Mouse (Mus musculus): Measurements from ENCODE around the gene 1700015G11Rik. TPM values are rescaled to one million over a fixed set of nuclear protein-coding genes. Genes with fewer than 3 reads are reported as not detected.

Gene 1700015G11Rik
- polyA plus RNA-seq (2014; fragmentation: Nextera tagmentation; extraction: Ambion mirVana) = not detected in 2 replicates

- Histone ChIP-seq H3K4me2 (ENCODE audit: low read length) (no peak within 1 kb of the TSS), H3K9me3 (ENCODE audit: control insufficient read depth, low read length) (no peaks in the 10 kb centered on the region), H3K27me3 (replicated peaks; ENCODE audit: control insufficient read depth, insufficient read depth, low read length) (no peaks in the 10 kb centered on the region), H3K9ac (ENCODE audit: low read length) (no peak within 1 kb of the TSS), H3K27ac (ENCODE audit: low read depth) (no peak within 1 kb of the TSS), H3K36me3 (ENCODE audit: control insufficient read depth, insufficient read depth, low read length) (no peaks in the 10 kb centered on the region), H3K4me1 (replicated peaks; ENCODE audit: control insufficient read depth, insufficient read depth, low read length) (no peaks in the 10 kb centered on the region), H3K4me3 (ENCODE audit: low read depth, low read length) (no peak within 1 kb of the TSS)
- ATAC-seq (replicated peaks; ENCODE audit: low FRiP score, low TSS enrichment, low read depth) (no peak), DNase-seq (ENCODE audit: low spot score) (no peak)
- 77% methylated on average over 3 of the region's 3 CpGs for WGBS
Observed at GRCm38 (mm10) chr7:52015628-52016027, at the start of gene 1700015G11Rik. TSS of gene 1700015G11Rik (minus strand) at chr7:52015728.

- 78% methylated on average over 2 of the region's 2 CpGs for WGBS
- ATAC-seq (replicated peaks; ENCODE audit: low FRiP score, low TSS enrichment, low read depth) = no peak
- Histone ChIP-seq H3K4me1 (replicated peaks; ENCODE audit: control insufficient read depth, insufficient read depth, low read length) (no peaks in the 10 kb centered on the region), H3K4me2 (ENCODE audit: low read length) (no peak overlapping the region), H3K9me3 (ENCODE audit: control insufficient read depth, low read length) (no peaks in the 10 kb centered on the region), H3K9ac (ENCODE audit: low read length) (no peak overlapping the region), H3K27me3 (replicated peaks; ENCODE audit: control insufficient read depth, insufficient read depth, low read length) (no peaks in the 10 kb centered on the region), H3K4me3 (ENCODE audit: low read depth, low read length) (no peak overlapping the region), H3K36me3 (ENCODE audit: control insufficient read depth, insufficient read depth, low read length) (no peaks in the 10 kb centered on the region), H3K27ac (ENCODE audit: low read depth) (no peak overlapping the region)
- DNase-seq (ENCODE audit: low spot score) = no peak
Observed at GRCm38 (mm10) chr7:52056954-52057353, 41.4 kb upstream of the 1700015G11Rik start.

- WGBS = 64% methylated on average over 4 of the region's 4 CpGs
Observed at GRCm38 (mm10) chr7:52056274-52056673, 40.7 kb upstream of the 1700015G11Rik start.

GRCm38 (mm10) chr7:52055831-52056230 lies 40.3 kb upstream of the 1700015G11Rik start:
- Histone ChIP-seq H3K27ac (ENCODE audit: low read depth) (no peak overlapping the region), H3K4me1 (replicated peaks; ENCODE audit: control insufficient read depth, insufficient read depth, low read length) (no peaks in the 10 kb centered on the region), H3K9me3 (ENCODE audit: control insufficient read depth, low read length) (no peaks in the 10 kb centered on the region), H3K27me3 (replicated peaks; ENCODE audit: control insufficient read depth, insufficient read depth, low read length) (no peaks in the 10 kb centered on the region), H3K36me3 (ENCODE audit: control insufficient read depth, insufficient read depth, low read length) (no peaks in the 10 kb centered on the region), H3K4me2 (ENCODE audit: low read length) (no peak overlapping the region), H3K9ac (ENCODE audit: low read length) (no peak overlapping the region), H3K4me3 (ENCODE audit: low read depth, low read length) (no peak overlapping the region)
- ATAC-seq (replicated peaks; ENCODE audit: low FRiP score, low TSS enrichment, low read depth) (no peak), DNase-seq (ENCODE audit: low spot score) (no peak)
- WGBS = 61% methylated on average over 2 of the region's 2 CpGs

More at GRCm38 (mm10) chr7:52056274-52056673, 40.7 kb upstream of the 1700015G11Rik start:
- no peak overlapping the region for H3K9ac ChIP-seq (ENCODE audit: low read length)
- no peak overlapping the region for H3K4me3 ChIP-seq (ENCODE audit: low read depth, low read length)
- H3K4me1 ChIP-seq (replicated peaks; ENCODE audit: control insufficient read depth, insufficient read depth, low read length) = no peaks in the 10 kb centered on the region
- H3K27me3 ChIP-seq (replicated peaks; ENCODE audit: control insufficient read depth, insufficient read depth, low read length) = no peaks in the 10 kb centered on the region
- H3K36me3 ChIP-seq (ENCODE audit: control insufficient read depth, insufficient read depth, low read length) = no peaks in the 10 kb centered on the region
- H3K9me3 ChIP-seq (ENCODE audit: control insufficient read depth, low read length) = no peaks in the 10 kb centered on the region
- no peak overlapping the region for H3K27ac ChIP-seq (ENCODE audit: low read depth)
- no peak overlapping the region for H3K4me2 ChIP-seq (ENCODE audit: low read length)
- no peak for ATAC-seq (replicated peaks; ENCODE audit: low FRiP score, low TSS enrichment, low read depth)
- no peak for DNase-seq (ENCODE audit: low spot score)

GRCm38 (mm10) chr7:52037600-52038582 lies 22.4 kb upstream of the 1700015G11Rik start:
- Histone ChIP-seq H3K4me3 (ENCODE audit: low read depth, low read length) (no peak overlapping the region), H3K4me1 (replicated peaks; ENCODE audit: control insufficient read depth, insufficient read depth, low read length) (no peaks in the 10 kb centered on the region), H3K27ac (ENCODE audit: low read depth) (no peak overlapping the region), H3K27me3 (replicated peaks; ENCODE audit: control insufficient read depth, insufficient read depth, low read length) (no peaks in the 10 kb centered on the region), H3K4me2 (ENCODE audit: low read length) (no peak overlapping the region), H3K9ac (ENCODE audit: low read length) (no peak overlapping the region), H3K9me3 (ENCODE audit: control insufficient read depth, low read length) (no peaks in the 10 kb centered on the region), H3K36me3 (ENCODE audit: control insufficient read depth, insufficient read depth, low read length) (no peaks in the 10 kb centered on the region)
- ATAC-seq (replicated peaks; ENCODE audit: low FRiP score, low TSS enrichment, low read depth) (peak; percentile 64; the same call in 1 of the 2 replicates), DNase-seq (ENCODE audit: low spot score) (peak; percentile 66)
- 45% methylated on average over 8 of the region's 8 CpGs for WGBS

GRCm38 (mm10) chr7:52024050-52024626 lies 8.6 kb upstream of the 1700015G11Rik start:
- no peak overlapping the region for H3K4me2 ChIP-seq (ENCODE audit: low read length)
- H3K36me3 ChIP-seq (ENCODE audit: control insufficient read depth, insufficient read depth, low read length) = no peaks in the 10 kb centered on the region
- DNase-seq (ENCODE audit: low spot score) (no peak), ATAC-seq (replicated peaks; ENCODE audit: low FRiP score, low TSS enrichment, low read depth) (no peak)
- 89% methylated on average over 5 of the region's 5 CpGs for WGBS
- H3K4me1 ChIP-seq (replicated peaks; ENCODE audit: control insufficient read depth, insufficient read depth, low read length) = no peaks in the 10 kb centered on the region
- H3K9me3 ChIP-seq (ENCODE audit: control insufficient read depth, low read length) = no peaks in the 10 kb centered on the region
- H3K4me3 ChIP-seq (ENCODE audit: low read depth, low read length) = no peak overlapping the region
- H3K9ac ChIP-seq (ENCODE audit: low read length) = no peak overlapping the region
- H3K27me3 ChIP-seq (replicated peaks; ENCODE audit: control insufficient read depth, insufficient read depth, low read length) = no peaks in the 10 kb centered on the region
- H3K27ac ChIP-seq (ENCODE audit: low read depth) = no peak overlapping the region

- 78% methylated on average over 4 of the region's 4 CpGs for WGBS
Observed at GRCm38 (mm10) chr7:52022039-52022438, 6.5 kb upstream of the 1700015G11Rik start.

GRCm38 (mm10) chr7:52015180-52015579 lies 348 bp downstream of the 1700015G11Rik start:
- no peak overlapping the region for H3K4me3 ChIP-seq (ENCODE audit: low read depth, low read length)
- H3K4me2 ChIP-seq (ENCODE audit: low read length) = no peak overlapping the region
- ATAC-seq (replicated peaks; ENCODE audit: low FRiP score, low TSS enrichment, low read depth) (no peak), DNase-seq (ENCODE audit: low spot score) (no peak)
- H3K9me3 ChIP-seq (ENCODE audit: control insufficient read depth, low read length) = no peaks in the 10 kb centered on the region
- H3K36me3 ChIP-seq (ENCODE audit: control insufficient read depth, insufficient read depth, low read length) = no peaks in the 10 kb centered on the region
- no peak overlapping the region for H3K27ac ChIP-seq (ENCODE audit: low read depth)
- H3K27me3 ChIP-seq (replicated peaks; ENCODE audit: control insufficient read depth, insufficient read depth, low read length) = no peaks in the 10 kb centered on the region
- H3K4me1 ChIP-seq (replicated peaks; ENCODE audit: control insufficient read depth, insufficient read depth, low read length) = no peaks in the 10 kb centered on the region
- H3K9ac ChIP-seq (ENCODE audit: low read length) = no peak overlapping the region
- WGBS = 89% methylated on average over 1 of the region's 1 CpGs

More at GRCm38 (mm10) chr7:52022039-52022438, 6.5 kb upstream of the 1700015G11Rik start:
- no peak overlapping the region for H3K27ac ChIP-seq (ENCODE audit: low read depth)
- H3K9ac ChIP-seq (ENCODE audit: low read length) = no peak overlapping the region
- no peak for DNase-seq (ENCODE audit: low spot score)
- ATAC-seq (replicated peaks; ENCODE audit: low FRiP score, low TSS enrichment, low read depth) = no peak
- H3K27me3 ChIP-seq (replicated peaks; ENCODE audit: control insufficient read depth, insufficient read depth, low read length) = no peaks in the 10 kb centered on the region
- no peak overlapping the region for H3K4me2 ChIP-seq (ENCODE audit: low read length)
- H3K9me3 ChIP-seq (ENCODE audit: control insufficient read depth, low read length) = no peaks in the 10 kb centered on the region
- no peaks in the 10 kb centered on the region for H3K4me1 ChIP-seq (replicated peaks; ENCODE audit: control insufficient read depth, insufficient read depth, low read length)
- H3K4me3 ChIP-seq (ENCODE audit: low read depth, low read length) = no peak overlapping the region
- no peaks in the 10 kb centered on the region for H3K36me3 ChIP-seq (ENCODE audit: control insufficient read depth, insufficient read depth, low read length)
